Mouse (Mus musculus): Measurements from ENCODE around the gene Trib2. TPM values are rescaled to one million over a fixed set of nuclear protein-coding genes. Genes with fewer than 3 reads are reported as not detected.

Trib2 gene
- polyA plus RNA-seq, 1 experiment from 2014 or later: 11.2 TPM

- no peak for TF ChIP-seq CTCF (IDR thresholded peaks at IDR 0.05; ENCODE audit: low read depth)
- Histone ChIP-seq H3K9ac (ENCODE audit: low read depth, low read length) (no peak overlapping the region), H3K4me3 (ENCODE audit: low read depth, low read length) (no peak overlapping the region), H3K27ac (ENCODE audit: low read depth, low read length) (no peak overlapping the region), H3K4me1 (replicated peaks; ENCODE audit: control insufficient read depth, insufficient read depth, low read length) (no peaks in the 10 kb centered on the region), H3K27me3 (replicated peaks; ENCODE audit: control insufficient read depth, insufficient read depth, low read length) (no peaks in the 10 kb centered on the region), H3K36me3 (ENCODE audit: control insufficient read depth, insufficient read depth) (no peaks in the 10 kb centered on the region), H3K9me3 (ENCODE audit: control insufficient read depth) (no peaks in the 10 kb centered on the region), H3K4me2 (replicated peaks; ENCODE audit: low read depth) (no peak overlapping the region)
- no peak for ATAC-seq
- 91% methylated on average over 4 of the region's 4 CpGs for WGBS
Measured at GRCm38 (mm10) chr12:15848391-15848790, 31.7 kb upstream of the Trib2 start.

GRCm38 (mm10) chr12:15844701-15845100 is 28.0 kb upstream of the Trib2 start:
- Histone ChIP-seq H3K27me3 (replicated peaks; ENCODE audit: control insufficient read depth, insufficient read depth, low read length) (no peaks in the 10 kb centered on the region), H3K4me2 (replicated peaks; ENCODE audit: low read depth) (no peak overlapping the region), H3K9me3 (ENCODE audit: control insufficient read depth) (no peaks in the 10 kb centered on the region), H3K9ac (ENCODE audit: low read depth, low read length) (no peak overlapping the region), H3K36me3 (ENCODE audit: control insufficient read depth, insufficient read depth) (no peaks in the 10 kb centered on the region), H3K4me1 (replicated peaks; ENCODE audit: control insufficient read depth, insufficient read depth, low read length) (no peaks in the 10 kb centered on the region), H3K27ac (ENCODE audit: low read depth, low read length) (no peak overlapping the region), H3K4me3 (ENCODE audit: low read depth, low read length) (no peak overlapping the region)
- 63% methylated on average over 3 of the region's 3 CpGs for WGBS
- TF ChIP-seq CTCF (IDR thresholded peaks at IDR 0.05; ENCODE audit: low read depth): no peak
- ATAC-seq: no peak

GRCm38 (mm10) chr12:15840864-15841557 is 24.3 kb upstream of the Trib2 start:
- Histone ChIP-seq H3K9ac (ENCODE audit: low read depth, low read length) (no peak overlapping the region), H3K9me3 (ENCODE audit: control insufficient read depth) (no peaks in the 10 kb centered on the region), H3K27me3 (replicated peaks; ENCODE audit: control insufficient read depth, insufficient read depth, low read length) (no peaks in the 10 kb centered on the region), H3K4me3 (ENCODE audit: low read depth, low read length) (no peak overlapping the region), H3K4me2 (replicated peaks; ENCODE audit: low read depth) (no peak overlapping the region), H3K36me3 (ENCODE audit: control insufficient read depth, insufficient read depth) (no peaks in the 10 kb centered on the region), H3K4me1 (replicated peaks; ENCODE audit: control insufficient read depth, insufficient read depth, low read length) (no peaks in the 10 kb centered on the region), H3K27ac (ENCODE audit: low read depth, low read length) (no peak overlapping the region)
- no peak for TF ChIP-seq CTCF (IDR thresholded peaks at IDR 0.05; ENCODE audit: low read depth)
- no peak for ATAC-seq
- WGBS: 84% methylated on average over 12 of the region's 12 CpGs

- Histone ChIP-seq H3K9me3 (ENCODE audit: control insufficient read depth) (no peaks in the 10 kb centered on the region), H3K27me3 (replicated peaks; ENCODE audit: control insufficient read depth, insufficient read depth, low read length) (no peaks in the 10 kb centered on the region), H3K4me1 (replicated peaks; ENCODE audit: control insufficient read depth, insufficient read depth, low read length) (no peaks in the 10 kb centered on the region), H3K9ac (ENCODE audit: low read depth, low read length) (no peak overlapping the region), H3K27ac (ENCODE audit: low read depth, low read length) (no peak overlapping the region), H3K36me3 (ENCODE audit: control insufficient read depth, insufficient read depth) (no peaks in the 10 kb centered on the region), H3K4me2 (replicated peaks; ENCODE audit: low read depth) (no peak overlapping the region), H3K4me3 (ENCODE audit: low read depth, low read length) (no peak overlapping the region)
- WGBS: 87% methylated on average over 2 of the region's 2 CpGs
- ATAC-seq: no peak
- TF ChIP-seq CTCF (IDR thresholded peaks at IDR 0.05; ENCODE audit: low read depth): no peak
Measured at GRCm38 (mm10) chr12:15838201-15838600, 21.5 kb upstream of the Trib2 start.

- TF ChIP-seq CTCF (IDR thresholded peaks at IDR 0.05; ENCODE audit: low read depth): no peak
- 86% methylated on average over 4 of the region's 4 CpGs for WGBS
Measured at GRCm38 (mm10) chr12:15837566-15837965, 20.8 kb upstream of the Trib2 start.

GRCm38 (mm10) chr12:15832674-15833052 is 15.9 kb upstream of the Trib2 start:
- no peaks in the 10 kb centered on the region for H3K4me1 ChIP-seq (replicated peaks; ENCODE audit: control insufficient read depth, insufficient read depth, low read length)
- no peak overlapping the region for H3K4me2 ChIP-seq (replicated peaks; ENCODE audit: low read depth)
- H3K4me3 ChIP-seq (ENCODE audit: low read depth, low read length): no peak overlapping the region
- H3K27ac ChIP-seq (ENCODE audit: low read depth, low read length): no peak overlapping the region
- no peak for TF ChIP-seq CTCF (IDR thresholded peaks at IDR 0.05; ENCODE audit: low read depth)
- WGBS: 90% methylated on average over 7 of the region's 7 CpGs
- H3K9ac ChIP-seq (ENCODE audit: low read depth, low read length): no peak overlapping the region
- no peak for ATAC-seq
- H3K9me3 ChIP-seq (ENCODE audit: control insufficient read depth): no peaks in the 10 kb centered on the region
- no peaks in the 10 kb centered on the region for H3K27me3 ChIP-seq (replicated peaks; ENCODE audit: control insufficient read depth, insufficient read depth, low read length)
- no peaks in the 10 kb centered on the region for H3K36me3 ChIP-seq (ENCODE audit: control insufficient read depth, insufficient read depth)

More at GRCm38 (mm10) chr12:15837566-15837965, 20.8 kb upstream of the Trib2 start:
- Histone ChIP-seq H3K36me3 (ENCODE audit: control insufficient read depth, insufficient read depth) (no peaks in the 10 kb centered on the region), H3K4me1 (replicated peaks; ENCODE audit: control insufficient read depth, insufficient read depth, low read length) (no peaks in the 10 kb centered on the region), H3K4me3 (ENCODE audit: low read depth, low read length) (no peak overlapping the region), H3K9ac (ENCODE audit: low read depth, low read length) (no peak overlapping the region), H3K27ac (ENCODE audit: low read depth, low read length) (no peak overlapping the region), H3K4me2 (replicated peaks; ENCODE audit: low read depth) (no peak overlapping the region), H3K9me3 (ENCODE audit: control insufficient read depth) (no peaks in the 10 kb centered on the region), H3K27me3 (replicated peaks; ENCODE audit: control insufficient read depth, insufficient read depth, low read length) (no peaks in the 10 kb centered on the region)
- no peak for ATAC-seq

Data from intestine, postnatal 0 days (tissue).